ENCODE assay signal across 17 mouse cellular contexts in genomic region chr19:27228254-27228653, GRCm38 (mm10).
"Had no signal": no experiment of that assay in that cellular context is flagged by ENCODE, and none has a peak within 500 bp of the region (broad histone marks: within the 10 kb centered on the region; RNA-seq: fewer than 3 reads in every experiment).

No protein-coding gene starts in this region.

- H3K4me3 ChIP-seq: midbrain, embryonic 12.5 days; midbrain, embryonic 15.5 days; neural tube, embryonic 12.5 days; neural tube, embryonic 15.5 days had no signal

- ATAC-seq: midbrain, embryonic 15.5 days had no signal

- DNase-seq: kidney, adult 18-20 months; kidney, adult 9 months; kidney, postnatal 25 days; lung, adult 18-20 months; lung, postnatal 36 days; right cerebral cortex, adult 18-20 months; right cerebral cortex, postnatal 14 days; right cerebral cortex, postnatal 4 days; thymus, adult 2 months; thymus, postnatal 14 days; thymus, postnatal 4 days had no signal

- H3K27ac ChIP-seq: liver, embryonic 14.5 days; midbrain, embryonic 12.5 days; midbrain, embryonic 15.5 days; neural tube, embryonic 12.5 days; neural tube, embryonic 15.5 days; stomach, postnatal 0 days had no signal

- H3K4me1 ChIP-seq: midbrain, embryonic 12.5 days; neural tube, embryonic 12.5 days had no signal
